Mouse (Mus musculus): ENCODE results near the gene Ppp1r9a. TPM values are rescaled to one million over a fixed set of nuclear protein-coding genes. Genes with fewer than 3 reads are reported as not detected.

Ppp1r9a gene
- total RNA-seq, 2 experiments from 2014 or later, result 191 to 212 TPM

- DNase-seq (ENCODE audit: low spot score in 2 of 2), result no peak
- intact Hi-C loops (cut with DNase I), result no loop called here
Measured at GRCm38 (mm10) chr6:5092795-5093194, 190.1 kb downstream of the Ppp1r9a start.

GRCm38 (mm10) chr6:5093516-5093915, 190.8 kb downstream of the Ppp1r9a start:
- intact Hi-C loops (cut with DNase I), result no loop called here

GRCm38 (mm10) chr6:5095365-5095973, 192.8 kb downstream of the Ppp1r9a start:
- intact Hi-C loops (cut with DNase I), result no loop called here
- DNase-seq (ENCODE audit: low spot score in 2 of 2), result no peak

More at GRCm38 (mm10) chr6:5093516-5093915, 190.8 kb downstream of the Ppp1r9a start:
- DNase-seq (ENCODE audit: low spot score in 2 of 2), result peak in 1 of 2 experiments; percentile 37

- intact Hi-C loops (cut with DNase I), result no loop called here
- no peak for DNase-seq (ENCODE audit: low spot score in 2 of 2)
Measured at GRCm38 (mm10) chr6:5097309-5097708, 194.6 kb downstream of the Ppp1r9a start.

GRCm38 (mm10) chr6:5099282-5099681, 196.6 kb downstream of the Ppp1r9a start:
- DNase-seq (ENCODE audit: low spot score in 2 of 2), result no peak
- intact Hi-C loops (cut with DNase I), result no loop called here

- intact Hi-C loops (cut with DNase I), result no loop called here
- DNase-seq (ENCODE audit: low spot score in 2 of 2), result no peak
Measured at GRCm38 (mm10) chr6:5099842-5100241, 197.1 kb downstream of the Ppp1r9a start.

- intact Hi-C loops (cut with DNase I), result no loop called here
- no peak for DNase-seq (ENCODE audit: low spot score in 2 of 2)
Measured at GRCm38 (mm10) chr6:5100347-5100746, 197.6 kb downstream of the Ppp1r9a start.

GRCm38 (mm10) chr6:5102741-5103140, 200.0 kb downstream of the Ppp1r9a start:
- DNase-seq (ENCODE audit: low spot score in 2 of 2), result no peak
- intact Hi-C loops (cut with DNase I), result no loop called here

- intact Hi-C loops (cut with DNase I), result no loop called here
- no peak for DNase-seq (ENCODE audit: low spot score in 2 of 2)
Measured at GRCm38 (mm10) chr6:5103769-5104168, 201.1 kb downstream of the Ppp1r9a start.

- DNase-seq (ENCODE audit: low spot score in 2 of 2), result no peak
- intact Hi-C loops (cut with DNase I), result no loop called here
Measured at GRCm38 (mm10) chr6:5104238-5104637, 201.5 kb downstream of the Ppp1r9a start.

GRCm38 (mm10) chr6:5108494-5108893, 205.8 kb downstream of the Ppp1r9a start:
- DNase-seq (ENCODE audit: low spot score in 2 of 2), result no peak
- intact Hi-C loops (cut with DNase I), result no loop called here

GRCm38 (mm10) chr6:5109925-5110714, 207.4 kb downstream of the Ppp1r9a start:
- intact Hi-C loops (cut with DNase I), result loop anchor here (2.0 to 5.0 kb wide), 6 partner anchors 207 to 1603 kb away; partner anchors contain the start of genes Asb4, Peg10, Ppp1r9a and Sgce
- DNase-seq (ENCODE audit: low spot score in 2 of 2), result peak; percentile 91 to 95

- intact Hi-C loops (cut with DNase I), result loop anchor here (2.0 to 5.0 kb wide), 6 partner anchors 208 to 1603 kb away; partner anchors contain the start of genes Asb4, Peg10, Ppp1r9a and Sgce
- DNase-seq (ENCODE audit: low spot score in 2 of 2), result no peak
Measured at GRCm38 (mm10) chr6:5110715-5111048, 208.0 kb downstream of the Ppp1r9a start.

- no peak for DNase-seq (ENCODE audit: low spot score in 2 of 2)
- intact Hi-C loops (cut with DNase I), result loop anchor here (5.0 kb wide), 5 partner anchors 269 to 1606 kb away; partner anchors contain the start of genes Asb4, Peg10 and Sgce
Measured at GRCm38 (mm10) chr6:5113103-5113502, 210.4 kb downstream of the Ppp1r9a start.

- DNase-seq (ENCODE audit: low spot score in 2 of 2), result no peak
- intact Hi-C loops (cut with DNase I), result loop anchor here (5.0 kb wide), 5 partner anchors 269 to 1606 kb away; partner anchors contain the start of genes Asb4, Peg10 and Sgce
Measured at GRCm38 (mm10) chr6:5113734-5114133, 211.0 kb downstream of the Ppp1r9a start.

- DNase-seq (ENCODE audit: low spot score in 2 of 2), result no peak
Measured at GRCm38 (mm10) chr6:5114857-5115256, 212.1 kb downstream of the Ppp1r9a start.

GRCm38 (mm10) chr6:5119181-5119910, 216.6 kb downstream of the Ppp1r9a start:
- intact Hi-C loops (cut with DNase I), result no loop called here
- no peak for DNase-seq (ENCODE audit: low spot score in 2 of 2)

More at GRCm38 (mm10) chr6:5114857-5115256, 212.1 kb downstream of the Ppp1r9a start:
- intact Hi-C loops (cut with DNase I), result loop anchor here (5.0 kb wide), 5 partner anchors 267 to 1608 kb away; partner anchors contain the start of genes Asb4, Peg10 and Sgce

- DNase-seq (ENCODE audit: low spot score in 2 of 2), result no peak
Measured at GRCm38 (mm10) chr6:5120229-5120628, 217.5 kb downstream of the Ppp1r9a start.

GRCm38 (mm10) chr6:5129364-5130093, 226.8 kb downstream of the Ppp1r9a start:
- intact Hi-C loops (cut with DNase I), result no loop called here
- DNase-seq (ENCODE audit: low spot score in 2 of 2), result no peak

More at GRCm38 (mm10) chr6:5120229-5120628, 217.5 kb downstream of the Ppp1r9a start:
- intact Hi-C loops (cut with DNase I), result no loop called here

All from left cerebral cortex, postnatal 25 days (tissue).